Mouse (Mus musculus) hindbrain, embryonic 11.5 days (tissue): ENCODE measurements at regions not wholly inside any gene's neighbourhood (a gene's known extent, or its start where the extent isn't known, plus 50 kb on each side); places are given as distances from the start of the nearest gene placed in this dataset.

Experiments used
- ATAC-seq: fragments of 200-750 bp; cut with Nextera tagmentation; 2 replicates; pipeline ENCODE4 v1.8.0; 2017; ENCODE audit warnings: mild to moderate bottlenecking, moderate TSS enrichment, moderate library complexity; ENCODE audit not compliant: low FRiP score
- DNase-seq: peaks from one replicate; pipeline ENCODE4 v3.0.0-alpha.2; 2015; ENCODE audit warnings: low spot score
- H3K27ac ChIP-seq: fragments of 300-500 bp; sonication (generic); 2 replicates; pipeline ENCODE4 v1.5.1; 2014; ENCODE audit warnings: mild to moderate bottlenecking, low read depth, low read length
- H3K27me3 ChIP-seq: fragments of 300-500 bp; sonication (generic); 2 replicates; pipeline ENCODE4 v1.6.1; 2014; ENCODE audit warnings: mild to moderate bottlenecking, low read length, moderate library complexity, mixed read lengths; ENCODE audit not compliant: control insufficient read depth, insufficient read depth
- H3K36me3 ChIP-seq: fragments of 300-500 bp; sonication (generic); 2 replicates; pipeline ENCODE4 v1.6.1; 2014; ENCODE audit warnings: mild to moderate bottlenecking, low read length, moderate library complexity, mixed read lengths; ENCODE audit not compliant: control insufficient read depth, insufficient read depth
- H3K4me1 ChIP-seq: fragments of 300-500 bp; sonication (generic); replicated peaks from 2 replicates; pipeline ENCODE4 v1.6.1; 2014; ENCODE audit warnings: low read length, mixed read lengths; ENCODE audit not compliant: control insufficient read depth, insufficient read depth
- H3K4me2 ChIP-seq: fragments of 300-500 bp; sonication (generic); replicated peaks from 2 replicates; pipeline ENCODE4 v1.6.1; 2014; ENCODE audit warnings: mild to moderate bottlenecking, low read depth, low read length
- H3K4me3 ChIP-seq: fragments of 300-500 bp; sonication (generic); 2 replicates; pipeline ENCODE4 v1.5.1; 2014; ENCODE audit warnings: low read depth, low read length
- H3K9ac ChIP-seq: fragments of 300-500 bp; sonication (generic); 2 replicates; pipeline ENCODE4 v1.6.1; 2014; ENCODE audit warnings: low read depth, low read length
- H3K9me3 ChIP-seq: fragments of 300-500 bp; sonication (generic); 2 replicates; pipeline ENCODE4 v1.6.1; 2016; ENCODE audit warnings: low read length; ENCODE audit not compliant: control insufficient read depth
- WGBS: fragments of 180-500 bp; shearing (Covaris S2); extraction: QIAGEN DNeasy Blood & Tissue Kit; methylation state at CpG from one replicate; pipeline ENCODE4 v1.1.7; 2014; 5-methylcytosine and 5-hydroxymethylcytosine counted together

DNA sequence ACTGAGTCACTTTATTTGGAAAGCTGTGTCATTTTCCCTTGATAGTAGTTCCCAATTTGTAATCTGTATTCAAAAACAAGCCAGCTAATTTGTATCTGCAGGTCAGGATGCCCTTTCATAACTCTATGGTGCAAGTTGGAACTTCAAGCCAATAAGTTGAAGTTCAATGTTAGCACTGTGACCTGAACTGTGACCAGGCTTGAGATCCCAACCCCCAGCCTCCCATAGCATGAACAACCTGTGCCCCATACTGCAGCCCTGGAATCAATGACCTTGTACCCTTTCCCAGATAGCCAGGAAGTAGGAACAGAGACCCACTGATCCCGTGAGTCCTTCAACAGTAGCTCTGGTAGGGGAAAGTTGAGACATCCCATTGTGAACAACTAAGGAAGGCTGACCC is 52.5 kb upstream of the Gm9747 start:
- no peak overlapping the region for H3K4me2 ChIP-seq
- WGBS, result 65% methylated on average over 1 of the region's 1 CpGs
- no peak overlapping the region for H3K4me3 ChIP-seq
- H3K9ac ChIP-seq, result no peak overlapping the region
- no peak for DNase-seq
- no peaks in the 10 kb centered on the region for H3K9me3 ChIP-seq
- H3K27ac ChIP-seq, result no peak overlapping the region
- H3K27me3 ChIP-seq, result no peaks in the 10 kb centered on the region
- no peak for ATAC-seq
- H3K36me3 ChIP-seq, result no peaks in the 10 kb centered on the region
- no peaks in the 10 kb centered on the region for H3K4me1 ChIP-seq
